Mouse (Mus musculus) forebrain, embryonic 12.5 days (tissue): Measurements from ENCODE around the gene Morn4. TPM values are rescaled to one million over a fixed set of nuclear protein-coding genes. Genes with fewer than 3 reads are reported as not detected.

ENCODE experiments used
- ATAC-seq: fragments of 200-750 bp; cut with Nextera tagmentation; 2 replicates; pipeline ENCODE4 v1.8.0; 2017; ENCODE audit warnings: moderate TSS enrichment; ENCODE audit not compliant: low FRiP score
- H3K27ac ChIP-seq: fragments of 300-500 bp; sonication (generic); 2 replicates; pipeline ENCODE4 v1.5.1; 2016; ENCODE audit warnings: mild to moderate bottlenecking
- H3K27me3 ChIP-seq: fragments of 300-500 bp; sonication (generic); 2 replicates; pipeline ENCODE4 v1.6.1; 2016; ENCODE audit warnings: mild to moderate bottlenecking
- H3K36me3 ChIP-seq: fragments of 300-500 bp; sonication (generic); replicated peaks from 2 replicates; pipeline ENCODE4 v1.6.1; 2016; ENCODE audit warnings: mild to moderate bottlenecking
- H3K4me1 ChIP-seq: fragments of 300-500 bp; sonication (generic); 2 replicates; pipeline ENCODE4 v1.6.1; 2016
- H3K4me2 ChIP-seq: fragments of 300-500 bp; sonication (generic); 2 replicates; pipeline ENCODE4 v1.6.1; 2016; ENCODE audit warnings: mild to moderate bottlenecking, moderate library complexity
- H3K4me3 ChIP-seq: fragments of 300-500 bp; sonication (generic); replicated peaks from 2 replicates; pipeline ENCODE4 v1.5.1; 2016; ENCODE audit warnings: mild to moderate bottlenecking
- H3K9ac ChIP-seq: fragments of 300-500 bp; sonication (generic); 2 replicates; pipeline ENCODE4 v1.6.1; 2016; ENCODE audit warnings: mild to moderate bottlenecking
- H3K9me3 ChIP-seq: fragments of 300-500 bp; sonication (generic); 2 replicates; pipeline ENCODE4 v1.6.1; 2016
- WGBS: fragments of 180-500 bp; shearing (Covaris S2); methylation state at CpG from one replicate; pipeline ENCODE4 v1.1.7; 2016; 5-methylcytosine and 5-hydroxymethylcytosine counted together
- polyA plus RNA-seq: library from polyadenylated mRNA; unstranded; fragments of >200 nt; fragmentation: Nextera tagmentation; extraction: Ambion mirVana; gene quantifications from 2 replicates; pipeline ENCODE4 v1.2.1, GENCODE M21; 2016

Gene Morn4
- polyA plus RNA-seq, 1 experiment from 2014 or later, result 73.4 TPM

- 84% methylated on average over 5 of the region's 5 CpGs for WGBS
Observed at GRCm38 (mm10) chr19:42079950-42080349, 6.2 kb downstream of the Morn4 start.

GRCm38 (mm10) chr19:42079006-42079405, 7.2 kb downstream of the Morn4 start:
- no peak for ATAC-seq
- H3K27ac ChIP-seq, result no peak overlapping the region
- H3K36me3 ChIP-seq, result peaks cover 35% of the 10 kb centered on the region
- 97% methylated on average over 12 of the region's 12 CpGs for WGBS
- H3K4me3 ChIP-seq, result no peak overlapping the region
- H3K4me1 ChIP-seq, result no peaks in the 10 kb centered on the region
- no peaks in the 10 kb centered on the region for H3K27me3 ChIP-seq
- H3K9ac ChIP-seq, result no peak overlapping the region
- H3K9me3 ChIP-seq, result no peaks in the 10 kb centered on the region
- no peak overlapping the region for H3K4me2 ChIP-seq

More at GRCm38 (mm10) chr19:42079950-42080349, 6.2 kb downstream of the Morn4 start:
- Histone ChIP-seq H3K27ac (no peak overlapping the region), H3K9me3 (no peaks in the 10 kb centered on the region), H3K36me3 (peaks cover 26% of the 10 kb centered on the region), H3K4me2 (no peak overlapping the region), H3K4me1 (no peaks in the 10 kb centered on the region), H3K4me3 (no peak overlapping the region), H3K9ac (no peak overlapping the region), H3K27me3 (no peaks in the 10 kb centered on the region)
- no peak for ATAC-seq

DNA sequence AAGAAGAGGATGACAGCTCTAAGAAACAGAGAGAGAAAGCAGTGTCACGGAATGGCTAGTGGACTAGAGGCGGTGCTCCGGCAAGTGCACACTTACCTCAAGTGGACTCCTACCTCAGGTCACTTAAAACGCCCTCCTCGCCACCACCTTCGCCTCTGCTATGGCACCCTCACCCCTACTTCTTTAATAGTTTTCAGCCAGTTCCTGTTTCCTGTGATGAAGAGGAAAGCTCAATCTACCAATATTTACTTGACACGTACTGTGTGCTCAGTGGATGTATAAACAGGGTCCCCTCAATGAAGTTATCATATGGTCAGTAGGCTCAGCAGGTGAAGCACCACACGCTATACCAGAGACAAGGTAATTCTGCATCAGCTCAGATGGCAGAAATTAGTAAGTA, 7.6 kb downstream of the Morn4 start:
- Histone ChIP-seq H3K4me3 (no peak overlapping the region), H3K4me1 (no peaks in the 10 kb centered on the region), H3K27ac (no peak overlapping the region), H3K4me2 (no peak overlapping the region), H3K27me3 (no peaks in the 10 kb centered on the region), H3K9me3 (no peaks in the 10 kb centered on the region), H3K9ac (no peak overlapping the region), H3K36me3 (peaks cover 39% of the 10 kb centered on the region)
- 98% methylated on average over 8 of the region's 8 CpGs for WGBS
- no peak for ATAC-seq

DNA sequence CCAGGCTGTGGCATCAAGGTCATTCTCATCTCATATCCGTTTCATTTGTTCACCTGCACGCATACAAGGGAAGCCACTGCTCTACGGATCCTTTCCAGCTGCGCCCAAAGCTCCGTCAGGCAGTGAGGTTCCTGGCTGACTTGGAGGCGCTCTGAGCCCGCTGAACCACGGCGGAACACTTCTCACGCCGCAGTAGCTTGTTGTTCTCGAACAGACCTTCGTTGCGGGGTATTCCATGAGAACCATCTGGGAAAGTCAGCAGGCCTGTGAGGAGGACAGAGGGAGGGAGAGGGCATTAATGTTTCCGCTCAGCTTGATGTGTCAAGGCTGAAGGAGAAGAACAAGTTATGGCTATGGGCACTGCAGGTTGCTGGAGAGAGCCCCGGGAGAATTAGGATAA, 10.2 kb downstream of the Morn4 start:
- H3K9me3 ChIP-seq, result no peaks in the 10 kb centered on the region
- no peak overlapping the region for H3K27ac ChIP-seq
- no peak overlapping the region for H3K4me2 ChIP-seq
- no peak overlapping the region for H3K9ac ChIP-seq
- ATAC-seq, result no peak
- H3K27me3 ChIP-seq, result no peaks in the 10 kb centered on the region
- H3K36me3 ChIP-seq, result peaks cover 39% of the 10 kb centered on the region
- H3K4me1 ChIP-seq, result no peaks in the 10 kb centered on the region
- H3K4me3 ChIP-seq, result no peak overlapping the region
- 93% methylated on average over 16 of the region's 16 CpGs for WGBS

- Histone ChIP-seq H3K4me2 (no peak overlapping the region), H3K36me3 (peaks cover 39% of the 10 kb centered on the region), H3K9me3 (no peaks in the 10 kb centered on the region), H3K4me1 (no peaks in the 10 kb centered on the region), H3K27me3 (no peaks in the 10 kb centered on the region), H3K9ac (peak overlapping the region; percentile 17; the same call in 1 of the 2 replicates), H3K4me3 (no peak overlapping the region), H3K27ac (no peak overlapping the region)
- no peak for ATAC-seq
- 92% methylated on average over 2 of the region's 2 CpGs for WGBS
Observed at GRCm38 (mm10) chr19:42075051-42075450, 11.1 kb downstream of the Morn4 start.

GRCm38 (mm10) chr19:42072802-42073201, 13.4 kb downstream of the Morn4 start:
- Histone ChIP-seq H3K36me3 (peaks cover 32% of the 10 kb centered on the region), H3K4me2 (no peak overlapping the region)
- no peak for ATAC-seq

GRCm38 (mm10) chr19:42071886-42072608, 14.1 kb downstream of the Morn4 start:
- Histone ChIP-seq H3K27me3 (no peaks in the 10 kb centered on the region), H3K27ac (no peak overlapping the region), H3K4me1 (no peaks in the 10 kb centered on the region), H3K36me3 (peaks cover 31% of the 10 kb centered on the region), H3K4me3 (no peak overlapping the region), H3K9me3 (no peaks in the 10 kb centered on the region), H3K4me2 (no peak overlapping the region), H3K9ac (no peak overlapping the region)
- ATAC-seq, result no peak
- 83% methylated on average over 15 of the region's 15 CpGs for WGBS

More at GRCm38 (mm10) chr19:42072802-42073201, 13.4 kb downstream of the Morn4 start:
- WGBS, result 86% methylated on average over 7 of the region's 7 CpGs
- Histone ChIP-seq H3K4me1 (no peaks in the 10 kb centered on the region), H3K4me3 (no peak overlapping the region), H3K9ac (no peak overlapping the region), H3K9me3 (no peaks in the 10 kb centered on the region), H3K27me3 (no peaks in the 10 kb centered on the region), H3K27ac (no peak overlapping the region)

DNA sequence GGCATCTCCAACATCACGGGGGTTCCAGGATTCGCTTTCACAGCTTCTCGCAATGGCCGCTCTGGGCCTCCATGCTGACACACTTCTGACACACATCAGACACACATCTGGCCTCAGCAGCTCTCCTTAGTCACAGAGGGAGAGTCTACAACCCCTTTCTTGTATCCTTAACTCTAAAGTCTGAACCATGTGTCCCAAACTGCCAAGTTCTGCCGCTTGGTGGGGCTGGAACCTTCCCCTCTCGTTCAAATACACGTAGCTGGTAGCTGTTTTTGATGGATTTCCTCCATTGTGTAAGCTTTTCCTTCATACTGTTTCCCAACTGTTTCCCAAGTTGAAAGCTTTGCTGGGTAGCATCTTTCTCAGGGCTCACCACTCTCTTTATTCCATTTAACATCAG, 14.9 kb downstream of the Morn4 start:
- Histone ChIP-seq H3K4me2 (no peak overlapping the region), H3K9ac (no peak overlapping the region), H3K4me1 (no peaks in the 10 kb centered on the region), H3K4me3 (no peak overlapping the region), H3K27me3 (no peaks in the 10 kb centered on the region), H3K9me3 (no peaks in the 10 kb centered on the region), H3K27ac (no peak overlapping the region), H3K36me3 (peaks cover 26% of the 10 kb centered on the region)
- 82% methylated on average over 7 of the region's 7 CpGs for WGBS
- no peak for ATAC-seq

GRCm38 (mm10) chr19:42069241-42069525, 17.0 kb downstream of the Morn4 start:
- ATAC-seq, result no peak
- Histone ChIP-seq H3K27me3 (no peaks in the 10 kb centered on the region), H3K9me3 (no peaks in the 10 kb centered on the region), H3K4me3 (no peak overlapping the region), H3K27ac (no peak overlapping the region), H3K4me2 (no peak overlapping the region), H3K9ac (no peak overlapping the region), H3K36me3 (peaks cover 5% of the 10 kb centered on the region), H3K4me1 (no peaks in the 10 kb centered on the region)
- 73% methylated on average over 6 of the region's 6 CpGs for WGBS

GRCm38 (mm10) chr19:42068441-42069240, 17.5 kb downstream of the Morn4 start:
- Histone ChIP-seq H3K9ac (no peak overlapping the region), H3K9me3 (no peaks in the 10 kb centered on the region), H3K27me3 (no peaks in the 10 kb centered on the region), H3K4me2 (no peak overlapping the region), H3K36me3 (no peaks in the 10 kb centered on the region), H3K4me1 (no peaks in the 10 kb centered on the region), H3K4me3 (no peak overlapping the region), H3K27ac (no peak overlapping the region)
- 83% methylated on average over 11 of the region's 11 CpGs for WGBS
- ATAC-seq, result no peak

DNA sequence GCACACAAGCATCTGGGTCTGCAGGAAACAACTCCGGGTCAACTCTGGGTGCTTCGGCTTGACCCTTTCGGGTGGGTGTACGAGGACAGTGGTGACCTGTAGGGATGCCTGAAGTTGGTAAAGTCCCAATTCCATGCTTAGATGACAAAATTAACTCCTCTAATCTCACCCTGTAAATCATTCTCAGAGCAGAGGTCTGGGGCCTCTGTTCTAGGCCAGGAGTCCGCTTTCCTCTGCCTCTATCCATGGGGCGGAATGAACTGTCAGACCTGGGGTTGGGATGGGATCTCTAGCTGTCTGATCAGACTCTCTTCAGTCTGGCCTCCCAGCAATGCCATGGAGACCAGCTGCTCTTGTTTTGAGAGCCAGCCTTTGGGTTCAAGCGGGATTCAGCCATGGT, 24.7 kb downstream of the Morn4 start:
- H3K4me2 ChIP-seq, result no peak overlapping the region
- no peak for ATAC-seq
- 94% methylated on average over 7 of the region's 7 CpGs for WGBS
- no peaks in the 10 kb centered on the region for H3K36me3 ChIP-seq
- H3K27me3 ChIP-seq, result no peaks in the 10 kb centered on the region
- H3K9me3 ChIP-seq, result no peaks in the 10 kb centered on the region
- no peak overlapping the region for H3K27ac ChIP-seq
- no peak overlapping the region for H3K9ac ChIP-seq
- no peaks in the 10 kb centered on the region for H3K4me1 ChIP-seq
- H3K4me3 ChIP-seq, result no peak overlapping the region

DNA sequence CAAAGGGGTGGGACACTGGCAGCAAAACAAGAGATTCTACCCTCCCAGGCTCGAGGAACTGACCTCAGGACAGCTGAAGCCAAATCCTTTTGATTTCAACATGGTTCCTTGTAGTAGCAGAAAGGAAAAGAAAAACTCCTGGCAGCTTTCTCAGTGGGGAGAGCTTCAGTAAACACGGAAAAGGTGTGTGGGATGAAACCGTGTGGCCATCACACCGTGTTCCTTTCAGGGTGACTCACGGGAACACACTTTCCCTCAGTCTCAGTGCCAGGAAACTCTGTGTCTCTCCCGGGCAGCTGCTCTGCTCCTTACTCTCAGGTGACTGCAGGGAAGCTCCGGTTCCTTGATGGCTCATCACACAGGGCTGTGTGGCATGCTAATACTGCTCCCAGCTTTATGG, 27.7 kb downstream of the Morn4 start:
- no peaks in the 10 kb centered on the region for H3K9me3 ChIP-seq
- no peak overlapping the region for H3K27ac ChIP-seq
- H3K9ac ChIP-seq, result no peak overlapping the region
- H3K4me1 ChIP-seq, result no peaks in the 10 kb centered on the region
- no peaks in the 10 kb centered on the region for H3K36me3 ChIP-seq
- no peak overlapping the region for H3K4me3 ChIP-seq
- WGBS, result 73% methylated on average over 7 of the region's 7 CpGs
- H3K4me2 ChIP-seq, result no peak overlapping the region
- H3K27me3 ChIP-seq, result no peaks in the 10 kb centered on the region
- no peak for ATAC-seq
